Mouse (Mus musculus) liver, adult 2 months (tissue): ENCODE results near the gene Cpa2.

Experiments
- CTCF ChIP-seq: fragments of 200-500 bp; IDR thresholded peaks from 2 replicates; pipeline ENCODE4 v1.5.1; 2011; ENCODE audit warnings: low read depth, low read length, control low read depth
- POLR2A ChIP-seq: fragments of 200-500 bp; IDR thresholded peaks from 2 replicates; pipeline ENCODE4 v1.6.1; 2011; ENCODE audit warnings: low read length, control low read depth; ENCODE audit not compliant: insufficient read depth; ENCODE audit errors: extremely low read depth

- TF ChIP-seq POLR2A (no peak), CTCF (no peak)
These were observed 69.3 kb downstream of the Cpa2 start, which contains the start of gene Cpa5 for GRCm38 (mm10) chr6:30610710-30611109.
